Mouse (Mus musculus) neural tube, embryonic 11.5 days (tissue): ENCODE data around the gene 1700001C02Rik. TPM values are rescaled to one million over a fixed set of nuclear protein-coding genes. Genes with fewer than 3 reads are reported as not detected.
A peak's percentile ranks its signal among the peaks of the same experiment; 100 is the strongest.

ENCODE experiments used
- ATAC-seq: fragments of 200-750 bp; cut with Nextera tagmentation; 2 replicates; pipeline ENCODE4 v1.8.0; 2017; ENCODE audit warnings: moderate number of reproducible peaks, mild to moderate bottlenecking, moderate TSS enrichment, moderate library complexity; ENCODE audit not compliant: insufficient read depth, low FRiP score, low TSS enrichment
- DNase-seq: peaks from one replicate; pipeline ENCODE4 v3.0.0-alpha.2; 2015; ENCODE audit warnings: low spot score
- H3K27ac ChIP-seq: fragments of 300-500 bp; sonication (generic); 2 replicates; pipeline ENCODE4 v1.5.1; 2014; ENCODE audit warnings: low read depth, mild to moderate bottlenecking, low read length
- H3K27me3 ChIP-seq: fragments of 300-500 bp; sonication (generic); 2 replicates; pipeline ENCODE4 v1.6.1; 2014; ENCODE audit warnings: mild to moderate bottlenecking, low read length, mixed read lengths; ENCODE audit not compliant: control insufficient read depth, insufficient read depth
- H3K36me3 ChIP-seq: fragments of 300-500 bp; sonication (generic); 2 replicates; pipeline ENCODE4 v1.6.1; 2014; ENCODE audit warnings: mild to moderate bottlenecking, low read length, moderate library complexity, mixed read lengths; ENCODE audit not compliant: control insufficient read depth, insufficient read depth
- H3K4me1 ChIP-seq: fragments of 300-500 bp; sonication (generic); 2 replicates; pipeline ENCODE4 v1.6.1; 2014; ENCODE audit warnings: low read length, mixed read lengths; ENCODE audit not compliant: control insufficient read depth, insufficient read depth
- H3K4me2 ChIP-seq: fragments of 300-500 bp; sonication (generic); 2 replicates; pipeline ENCODE4 v1.6.1; 2014; ENCODE audit warnings: low read depth, mild to moderate bottlenecking, moderate library complexity
- H3K4me3 ChIP-seq: fragments of 300-500 bp; sonication (generic); 2 replicates; pipeline ENCODE4 v1.5.1; 2014; ENCODE audit warnings: low read depth, low read length
- H3K9ac ChIP-seq: fragments of 300-500 bp; sonication (generic); 2 replicates; pipeline ENCODE4 v1.6.1; 2014; ENCODE audit warnings: mild to moderate bottlenecking, low read length
- H3K9me3 ChIP-seq: fragments of 300-500 bp; sonication (generic); 2 replicates; pipeline ENCODE4 v1.6.1; 2016; ENCODE audit warnings: low read length; ENCODE audit not compliant: control insufficient read depth
- WGBS: fragments of 180-500 bp; shearing (Covaris S2); extraction: QIAGEN DNeasy Blood & Tissue Kit; methylation state at CpG from one replicate; pipeline ENCODE4 v1.1.7; 2014; 5-methylcytosine and 5-hydroxymethylcytosine counted together
- polyA plus RNA-seq: library from polyadenylated mRNA; unstranded; fragments of >200 nt; fragmentation: Nextera tagmentation; extraction: Ambion mirVana; gene quantifications from 2 replicates; pipeline ENCODE4 v1.2.1, GENCODE M21; 2014

Gene 1700001C02Rik
- polyA plus RNA-seq, 1 experiment from 2014 or later = not detected

- H3K4me2 ChIP-seq = no peak overlapping the region
- ATAC-seq (no peak), DNase-seq (no peak)
- no peak overlapping the region for H3K27ac ChIP-seq
- no peak overlapping the region for H3K9ac ChIP-seq
- no peaks in the 10 kb centered on the region for H3K36me3 ChIP-seq
- H3K4me1 ChIP-seq = no peaks in the 10 kb centered on the region
- H3K4me3 ChIP-seq = no peak overlapping the region
- no peaks in the 10 kb centered on the region for H3K27me3 ChIP-seq
- no peaks in the 10 kb centered on the region for H3K9me3 ChIP-seq
- WGBS = 85% methylated on average over 8 of the region's 8 CpGs
Measured at GRCm38 (mm10) chr5:30513111-30513510, 47.3 kb downstream of the 1700001C02Rik start.

- H3K4me2 ChIP-seq = no peak overlapping the region
- no peaks in the 10 kb centered on the region for H3K36me3 ChIP-seq
- H3K27me3 ChIP-seq = no peaks in the 10 kb centered on the region
- no peak for ATAC-seq
- no peak overlapping the region for H3K9ac ChIP-seq
- H3K9me3 ChIP-seq = no peaks in the 10 kb centered on the region
- peak; percentile 38 for DNase-seq
- WGBS = 56% methylated on average over 7 of the region's 7 CpGs
- no peak overlapping the region for H3K4me3 ChIP-seq
- no peaks in the 10 kb centered on the region for H3K4me1 ChIP-seq
- H3K27ac ChIP-seq = no peak overlapping the region
Measured at GRCm38 (mm10) chr5:30516376-30516775, 50.5 kb downstream of the 1700001C02Rik start.

GRCm38 (mm10) chr5:30518108-30518507, 52.3 kb downstream of the 1700001C02Rik start:
- Histone ChIP-seq H3K36me3 (no peaks in the 10 kb centered on the region), H3K27ac (no peak overlapping the region), H3K4me2 (no peak overlapping the region), H3K4me3 (no peak overlapping the region), H3K4me1 (no peaks in the 10 kb centered on the region), H3K9ac (no peak overlapping the region), H3K9me3 (no peaks in the 10 kb centered on the region), H3K27me3 (no peaks in the 10 kb centered on the region)
- 77% methylated on average over 5 of the region's 5 CpGs for WGBS
- ATAC-seq (no peak), DNase-seq (no peak)

- ATAC-seq (no peak), DNase-seq (no peak)
- Histone ChIP-seq H3K9ac (no peak overlapping the region), H3K4me3 (no peak overlapping the region), H3K9me3 (no peaks in the 10 kb centered on the region), H3K27me3 (no peaks in the 10 kb centered on the region), H3K4me2 (no peak overlapping the region), H3K27ac (no peak overlapping the region), H3K36me3 (no peaks in the 10 kb centered on the region), H3K4me1 (no peaks in the 10 kb centered on the region)
- WGBS = 81% methylated on average over 6 of the region's 6 CpGs
Measured at GRCm38 (mm10) chr5:30518547-30518946, 52.7 kb downstream of the 1700001C02Rik start.

GRCm38 (mm10) chr5:30519494-30519893, 53.6 kb downstream of the 1700001C02Rik start:
- 46% methylated on average over 7 of the region's 7 CpGs for WGBS

GRCm38 (mm10) chr5:30520214-30520732, 54.4 kb downstream of the 1700001C02Rik start:
- Histone ChIP-seq H3K4me2 (no peak overlapping the region), H3K9ac (no peak overlapping the region), H3K36me3 (no peaks in the 10 kb centered on the region), H3K27ac (no peak overlapping the region), H3K27me3 (no peaks in the 10 kb centered on the region), H3K4me1 (no peaks in the 10 kb centered on the region), H3K4me3 (no peak overlapping the region), H3K9me3 (no peaks in the 10 kb centered on the region)
- ATAC-seq (no peak), DNase-seq (no peak)
- 85% methylated on average over 10 of the region's 10 CpGs for WGBS

More at GRCm38 (mm10) chr5:30519494-30519893, 53.6 kb downstream of the 1700001C02Rik start:
- Histone ChIP-seq H3K4me1 (no peaks in the 10 kb centered on the region), H3K9me3 (no peaks in the 10 kb centered on the region), H3K36me3 (no peaks in the 10 kb centered on the region), H3K9ac (no peak overlapping the region), H3K27ac (no peak overlapping the region), H3K27me3 (no peaks in the 10 kb centered on the region), H3K4me3 (no peak overlapping the region), H3K4me2 (no peak overlapping the region)
- DNase-seq (no peak), ATAC-seq (no peak)

- Histone ChIP-seq H3K27me3 (no peaks in the 10 kb centered on the region), H3K4me2 (no peak overlapping the region), H3K27ac (no peak overlapping the region), H3K4me1 (no peaks in the 10 kb centered on the region; the same call in 1 of the 2 replicates), H3K36me3 (no peaks in the 10 kb centered on the region), H3K4me3 (no peak overlapping the region), H3K9ac (no peak overlapping the region), H3K9me3 (no peaks in the 10 kb centered on the region)
- ATAC-seq = no peak
- 84% methylated on average over 8 of the region's 8 CpGs for WGBS
- no peak for DNase-seq
Measured at GRCm38 (mm10) chr5:30522406-30522805, 56.6 kb downstream of the 1700001C02Rik start.

GRCm38 (mm10) chr5:30523131-30523530, 57.3 kb downstream of the 1700001C02Rik start:
- Histone ChIP-seq H3K9me3 (no peaks in the 10 kb centered on the region), H3K4me3 (no peak overlapping the region), H3K27ac (no peak overlapping the region), H3K4me1 (no peaks in the 10 kb centered on the region; the same call in 1 of the 2 replicates), H3K9ac (no peak overlapping the region), H3K27me3 (no peaks in the 10 kb centered on the region), H3K36me3 (no peaks in the 10 kb centered on the region), H3K4me2 (no peak overlapping the region)
- no peak for DNase-seq
- no peak for ATAC-seq
- 84% methylated on average over 3 of the region's 3 CpGs for WGBS

GRCm38 (mm10) chr5:30524213-30524612, 58.4 kb downstream of the 1700001C02Rik start:
- whole genome bisulfite sequencing = 48% methylated on average over 3 of the region's 3 CpGs

More at GRCm38 (mm10) chr5:30524213-30524612, 58.4 kb downstream of the 1700001C02Rik start:
- ATAC-seq (no peak), DNase-seq (no peak)
- Histone ChIP-seq H3K4me3 (no peak overlapping the region), H3K36me3 (no peaks in the 10 kb centered on the region), H3K4me2 (no peak overlapping the region), H3K9ac (no peak overlapping the region), H3K9me3 (no peaks in the 10 kb centered on the region), H3K27me3 (no peaks in the 10 kb centered on the region), H3K27ac (no peak overlapping the region), H3K4me1 (no peaks in the 10 kb centered on the region; the same call in 1 of the 2 replicates)
